Mouse (Mus musculus) B cell, adult 2 months (primary cell): ENCODE results near the gene Dnaaf3.

Experiments
- DNase-seq, 2 experiments: peaks; one replicate each; pipeline ENCODE4 v3.0.0; 2022

Gene Dnaaf3

DNA sequence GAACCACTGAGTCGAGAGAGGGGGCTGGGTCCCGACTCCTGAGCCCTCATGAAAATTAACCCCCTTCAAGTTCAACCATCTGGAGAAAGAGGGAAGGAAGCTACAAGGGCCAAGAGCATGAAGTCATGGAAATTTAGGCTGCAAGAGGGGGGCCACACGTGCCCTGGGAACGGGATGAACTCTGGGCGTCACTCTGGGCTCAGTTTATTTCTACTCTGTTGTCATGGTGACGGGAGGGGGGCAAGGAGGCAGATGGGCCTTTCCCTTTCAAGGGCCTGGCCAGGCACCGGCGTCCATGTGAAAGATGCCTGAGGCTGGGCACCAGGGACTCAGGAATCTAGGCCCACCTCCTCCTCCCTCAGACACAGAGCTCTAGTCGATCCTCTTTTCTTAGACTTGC lies 34.0 kb downstream of the Dnaaf3 start:
- DNase-seq = no peak

DNA sequence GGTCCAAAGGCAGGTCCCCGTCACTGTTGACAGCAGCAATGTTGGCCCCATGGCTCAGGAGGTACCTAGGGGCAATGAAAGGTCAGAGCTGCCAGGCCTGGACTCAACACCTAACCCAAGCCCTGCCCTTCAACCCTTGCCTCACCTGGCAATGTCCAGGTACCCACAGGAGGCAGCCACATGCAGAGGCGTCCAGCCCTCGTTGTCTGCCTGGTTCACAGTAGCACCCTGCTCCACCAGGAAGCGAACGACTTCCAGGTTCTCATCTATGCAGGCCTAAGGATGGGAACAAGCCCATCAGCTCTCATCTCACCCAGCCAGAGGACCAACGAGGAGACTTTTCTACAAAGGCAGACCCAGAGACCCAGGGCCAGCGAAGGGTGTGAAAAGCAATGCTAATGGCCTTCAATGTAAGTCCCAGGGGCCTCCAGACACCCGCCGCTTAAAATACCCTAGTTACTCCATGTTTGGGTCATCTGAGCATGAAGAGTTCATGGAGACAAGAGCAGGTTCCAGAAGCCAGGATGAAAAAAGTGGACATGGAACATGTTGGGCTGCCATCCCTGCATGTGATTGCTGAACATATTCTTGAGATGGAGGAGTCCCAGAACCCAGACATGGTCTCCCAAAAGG lies 34.9 kb downstream of the Dnaaf3 start:
- DNase-seq = no peak

DNA sequence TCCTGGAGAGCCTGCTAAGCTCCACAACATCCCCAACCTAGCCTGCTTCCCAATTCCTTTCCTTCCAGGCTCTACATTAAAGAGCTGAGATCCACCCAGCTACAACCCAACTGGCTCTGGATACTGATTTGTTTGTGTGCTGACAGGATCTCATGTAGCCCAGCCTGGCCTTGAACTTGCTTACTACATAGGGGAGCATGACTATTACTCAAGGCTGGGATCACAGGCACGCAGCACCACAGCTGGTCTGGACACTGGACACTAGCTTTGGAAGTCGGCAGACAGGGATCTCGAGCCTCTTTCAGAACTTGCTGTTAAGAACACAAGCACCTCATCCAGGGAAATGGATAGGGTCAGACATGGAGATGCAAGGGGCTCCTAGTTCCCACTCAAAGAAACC lies 35.8 kb downstream of the Dnaaf3 start:
- DNase-seq = no peak

DNA sequence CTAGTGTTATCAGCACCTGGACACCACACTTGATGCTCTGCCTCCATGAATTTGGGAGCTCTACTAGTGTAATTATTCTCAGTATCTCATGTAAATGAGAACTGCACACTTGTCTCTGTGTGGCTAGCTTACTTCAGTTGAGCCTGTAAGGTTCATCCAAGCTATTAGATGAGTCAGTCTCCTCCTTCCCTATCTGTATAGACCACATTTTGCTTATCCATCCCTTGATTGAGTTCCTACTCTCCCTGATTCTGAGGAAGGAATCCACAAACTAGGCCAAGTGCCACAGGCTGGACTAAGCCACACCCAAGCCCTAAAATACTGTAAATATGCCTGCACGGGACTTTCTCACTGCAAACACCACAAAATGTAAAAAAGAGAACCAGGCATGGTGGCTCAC lies 38.3 kb downstream of the Dnaaf3 start:
- DNase-seq = no peak

DNA sequence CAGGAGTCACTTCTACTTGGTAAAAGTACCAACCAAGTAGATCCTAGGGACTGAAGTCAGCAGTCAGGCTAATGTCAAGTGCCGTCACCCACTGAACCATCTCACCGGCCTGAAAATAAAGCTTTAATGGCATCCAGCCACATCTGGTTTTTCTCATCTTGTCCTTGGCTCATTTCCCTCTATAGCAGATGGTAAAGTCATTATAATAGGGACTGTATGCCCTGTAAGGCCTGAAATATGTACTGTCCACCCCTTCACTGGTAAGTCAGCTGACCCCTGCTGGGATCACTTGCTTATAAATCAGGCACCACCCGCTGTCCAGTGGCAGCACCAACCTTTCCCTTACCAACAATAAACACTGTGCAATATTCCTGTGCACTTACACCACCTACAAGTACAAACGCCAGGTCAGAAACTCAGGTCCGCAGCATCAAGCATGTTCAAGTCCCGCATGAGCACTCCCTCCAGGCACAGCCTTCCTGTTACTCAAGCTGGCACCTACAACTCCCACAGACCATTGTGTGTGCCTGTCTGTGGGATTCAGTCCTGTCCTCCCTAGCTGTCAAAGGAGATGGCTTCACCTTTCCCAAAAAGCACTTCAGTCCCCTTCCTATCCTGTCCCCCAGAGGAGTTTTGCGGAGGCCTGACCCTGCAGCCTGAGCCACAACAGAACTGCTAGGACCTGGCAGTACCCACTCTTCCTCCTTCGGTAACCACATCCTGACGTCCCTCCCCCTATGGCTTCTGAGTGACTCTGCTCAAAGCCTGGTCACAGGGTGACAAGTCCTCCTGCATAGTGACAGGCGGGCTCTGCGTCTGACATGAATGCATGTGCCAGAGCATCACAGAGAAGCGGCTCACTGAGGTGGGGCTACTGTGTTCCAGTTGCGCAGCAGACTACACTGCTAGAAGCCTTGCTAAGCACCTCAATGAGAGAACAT lies 39.7 kb downstream of the Dnaaf3 start:
- DNase-seq = peak in 1 of 2 experiments; percentile 33

DNA sequence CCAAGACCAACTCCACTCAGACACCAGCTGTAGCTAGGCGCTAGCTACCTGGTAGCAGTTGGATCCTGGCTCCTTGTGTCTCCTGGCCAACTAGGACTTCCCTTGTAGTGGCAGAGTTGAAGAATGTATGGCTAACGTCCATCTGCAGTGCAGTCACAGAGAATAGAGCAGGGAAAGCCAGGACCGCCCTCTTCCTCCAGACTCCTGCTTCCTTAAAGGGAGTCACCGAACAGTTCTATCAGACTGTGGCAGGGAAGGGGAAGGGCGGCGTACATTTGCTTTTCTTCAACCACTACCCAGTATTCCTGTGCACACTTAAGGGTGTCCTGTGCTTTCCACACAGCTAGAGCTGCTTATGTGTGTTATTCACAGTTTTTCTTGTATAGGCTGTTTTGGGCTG lies 40.9 kb downstream of the Dnaaf3 start:
- DNase-seq = no peak

DNA sequence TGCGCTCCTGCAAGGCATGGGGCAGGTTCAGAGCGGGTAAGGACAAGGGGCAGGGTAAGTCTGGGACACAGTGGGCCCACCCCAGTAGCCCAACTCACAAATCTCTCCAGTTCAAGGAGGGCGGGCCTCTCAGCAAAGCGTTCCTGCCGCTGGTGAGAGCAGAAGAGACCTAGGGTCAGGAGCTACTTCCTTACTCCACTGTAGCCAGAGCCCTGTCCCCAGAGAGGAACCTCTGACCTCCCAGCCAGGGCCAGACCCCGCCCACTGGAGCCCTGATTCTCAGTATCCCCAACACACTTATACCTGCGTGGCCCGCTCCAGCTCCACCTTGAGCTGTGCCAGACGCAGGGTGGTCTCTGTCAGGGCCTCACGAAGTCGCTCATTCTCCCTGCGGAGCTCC lies 50.0 kb downstream of the Dnaaf3 start:
- DNase-seq = no peak

DNA sequence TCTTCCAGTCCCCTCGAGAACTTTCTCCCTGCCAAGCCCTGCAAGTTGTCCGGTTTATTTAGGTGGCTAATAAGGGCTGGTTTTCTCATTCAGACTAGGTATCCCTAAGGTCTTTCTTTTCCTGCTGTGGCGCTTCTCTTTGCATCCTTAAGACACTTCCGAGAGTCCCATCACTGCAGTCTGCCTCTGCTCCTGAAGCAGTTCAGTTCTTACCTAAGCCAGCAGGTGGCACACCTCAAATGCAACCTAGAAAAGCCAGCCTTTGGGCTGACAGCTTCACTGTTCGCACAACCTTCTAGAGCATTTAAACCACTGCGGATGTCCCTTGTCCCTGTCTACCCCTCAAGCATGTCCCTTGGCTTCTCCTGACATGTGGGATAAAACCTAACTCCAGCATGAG lies 52.6 kb downstream of the Dnaaf3 start:
- DNase-seq = peak; percentile 51 to 54

DNA sequence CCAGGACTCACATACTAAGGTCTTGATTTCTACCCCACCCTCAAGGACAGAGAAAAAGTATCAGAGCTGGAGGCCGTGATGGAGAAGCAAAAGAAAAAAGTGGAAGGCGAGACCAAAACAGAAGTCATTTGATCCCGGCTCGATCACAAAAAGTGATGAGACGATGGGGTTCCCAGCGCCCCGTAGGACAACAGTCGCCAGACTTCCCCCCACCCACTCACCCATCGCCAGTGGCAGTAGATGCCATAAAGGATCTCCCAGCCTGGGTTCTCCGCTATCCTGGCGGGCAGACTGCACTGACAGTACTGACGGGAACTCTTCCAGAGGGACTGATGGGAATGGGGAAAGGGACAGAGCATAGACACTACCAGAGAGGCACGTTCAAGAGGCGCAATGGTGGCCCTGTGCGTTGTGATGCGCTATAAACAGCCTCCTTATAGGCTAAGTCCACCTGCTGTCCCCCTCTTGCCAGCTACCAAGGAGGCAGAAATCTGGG lies 53.4 kb downstream of the Dnaaf3 start:
- DNase-seq = no peak

DNA sequence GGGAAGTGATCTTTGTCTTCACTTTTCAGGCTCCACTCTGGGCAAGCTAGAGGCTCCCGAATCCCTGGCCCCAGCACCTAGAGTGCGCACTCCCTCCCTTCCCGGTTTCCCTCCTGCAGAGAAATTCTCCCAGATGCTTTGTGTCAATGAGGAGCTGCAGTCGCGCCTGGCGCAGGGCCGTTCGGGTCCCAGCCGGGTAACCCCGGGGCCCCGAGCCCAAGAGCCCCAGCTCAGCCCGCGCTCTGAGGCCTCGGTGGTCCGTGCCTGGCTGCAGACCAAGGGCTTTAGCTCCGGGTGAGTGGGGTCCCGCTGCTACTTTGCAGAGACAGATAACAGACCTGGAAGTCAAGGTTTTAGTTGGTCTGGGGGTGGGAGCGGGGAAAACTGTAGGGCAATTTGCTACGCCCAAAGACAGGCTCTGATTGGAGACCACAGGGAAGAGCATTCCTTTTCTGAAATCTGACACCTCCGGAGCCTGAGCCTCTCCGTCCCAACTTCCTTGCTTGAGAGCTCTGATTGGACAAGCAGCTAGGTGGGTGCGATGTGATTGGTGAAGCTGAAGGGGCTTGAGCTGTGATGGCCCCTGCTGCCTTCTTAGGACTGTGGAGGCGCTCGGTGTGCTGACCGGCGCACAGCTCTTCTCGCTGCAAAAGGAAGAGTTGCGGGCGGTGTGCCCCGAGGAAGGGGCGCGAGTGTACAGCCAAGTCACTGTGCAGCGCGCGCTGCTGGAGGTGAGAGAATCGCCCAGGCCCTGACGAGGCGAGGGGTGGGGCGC lies 54.0 kb downstream of the Dnaaf3 start:
- DNase-seq = no peak

DNA sequence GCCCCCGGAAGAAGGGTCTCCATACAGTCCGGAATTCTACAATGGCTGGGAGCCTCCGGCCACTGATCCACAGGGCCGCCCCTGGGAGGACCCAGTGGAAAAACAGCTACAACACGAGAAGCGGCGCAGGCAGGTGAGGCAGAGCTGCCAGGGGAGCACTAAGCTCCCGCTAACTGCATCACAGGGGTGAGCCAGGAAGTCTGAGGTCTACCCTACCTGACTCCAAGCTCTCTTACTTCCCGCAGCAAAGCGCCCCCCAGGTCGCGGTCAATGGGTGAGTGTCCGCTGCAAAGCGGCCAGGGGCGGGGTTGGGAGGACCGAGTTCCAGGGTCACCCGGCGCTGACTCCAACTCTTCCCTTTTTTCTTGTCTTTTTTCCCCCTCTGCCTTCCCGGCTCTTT lies 58.3 kb downstream of the Dnaaf3 start:
- no peak for DNase-seq
